Mouse (Mus musculus) embryo, embryonic 9.5 days (tissue): ENCODE results near the gene Tsen54.

Experiments used
- DNase-seq: peaks from one replicate; pipeline ENCODE4 v3.0.0-alpha.2; 2017; ENCODE audit errors: extremely low spot score

The Tsen54 gene

DNA sequence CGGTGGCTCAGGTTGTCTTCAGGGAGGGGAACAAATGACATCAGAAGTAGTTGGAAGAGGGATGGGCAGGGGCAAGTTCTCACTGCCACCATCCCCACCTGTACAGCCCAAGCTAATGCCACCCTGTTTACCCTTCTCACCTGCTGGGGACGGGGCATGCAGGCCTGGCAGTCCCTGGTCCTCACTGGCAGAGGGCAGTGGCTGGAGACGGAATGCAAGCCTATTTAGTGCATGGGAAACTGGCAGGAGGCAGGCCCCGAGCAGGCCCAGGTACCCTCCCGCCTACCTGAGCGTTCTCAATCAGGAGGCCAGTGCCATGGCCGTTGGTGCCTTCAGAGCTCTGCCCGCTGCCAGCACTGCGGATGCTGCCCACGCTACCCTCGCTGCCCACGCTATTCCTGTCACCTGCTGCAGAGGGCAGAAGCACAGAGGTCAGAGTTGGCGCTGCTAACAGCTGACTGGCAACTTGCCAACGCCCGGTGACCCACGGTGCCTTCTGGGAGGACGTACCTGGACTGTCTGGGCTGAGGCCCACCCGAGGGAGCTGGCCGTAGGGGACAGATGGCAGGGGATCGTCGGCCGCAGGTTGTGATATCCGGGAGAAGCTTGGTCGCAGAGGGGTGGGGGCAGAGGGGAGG lies 11.3 kb upstream of the Tsen54 start:
- DNase-seq = no peak

DNA sequence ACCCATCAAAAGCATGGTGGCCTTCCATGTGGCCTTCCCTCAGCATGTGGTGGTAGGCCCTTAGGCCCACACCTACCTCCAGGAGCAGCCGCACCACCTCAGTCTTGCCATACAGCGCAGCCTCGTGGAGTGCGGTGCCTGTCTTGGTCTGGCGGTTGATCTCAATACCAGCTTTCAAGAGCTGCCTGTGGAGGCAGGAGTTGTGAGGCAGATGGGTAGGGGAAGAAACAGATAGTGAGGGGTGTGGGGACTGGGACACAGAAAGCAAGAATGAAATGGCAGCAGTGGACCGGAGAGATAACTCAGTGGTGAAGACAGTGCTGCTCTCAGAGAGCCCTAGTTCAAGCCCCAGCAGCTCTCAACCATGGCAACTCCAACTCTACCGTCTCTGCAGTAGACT lies 9.5 kb upstream of the Tsen54 start:
- no peak for DNase-seq

DNA sequence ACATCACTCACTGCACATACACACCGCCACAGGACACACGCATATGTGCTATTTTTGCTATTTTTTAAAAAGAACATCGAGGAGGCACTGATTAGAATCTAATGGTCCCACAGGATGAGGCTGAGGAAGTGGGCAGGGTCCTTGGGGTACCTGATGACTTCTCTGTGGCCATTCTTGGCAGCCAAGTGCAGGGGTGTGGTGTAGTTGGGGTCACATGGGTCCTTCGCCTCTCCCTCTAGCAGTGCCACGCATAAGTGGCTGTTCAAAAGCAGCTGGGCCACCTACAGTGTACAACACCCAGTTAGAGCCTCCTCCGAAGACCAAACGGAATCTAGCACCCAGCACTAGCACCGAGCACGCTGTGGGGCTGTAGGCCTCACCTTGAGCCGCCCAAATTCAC lies 8.4 kb upstream of the Tsen54 start:
- no peak for DNase-seq

DNA sequence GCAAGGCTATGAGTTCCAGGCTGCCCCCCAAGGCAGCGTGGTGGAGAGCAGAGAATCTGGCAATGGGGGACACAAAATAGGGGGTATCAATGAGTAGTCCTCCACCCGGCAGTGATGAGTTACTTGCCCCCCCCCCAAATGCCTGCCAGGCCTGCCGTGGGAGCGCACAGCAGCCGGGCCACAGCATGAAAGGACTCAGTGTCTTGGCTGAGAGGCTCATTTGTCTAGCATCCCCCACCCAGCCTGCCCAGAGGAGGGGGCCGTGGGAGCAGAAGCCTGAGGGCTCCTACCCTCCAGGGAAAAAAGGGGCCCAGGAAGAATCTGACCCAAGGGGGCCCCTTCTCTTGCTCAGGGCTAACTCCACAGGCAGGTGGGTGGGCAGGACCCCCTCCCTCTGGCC lies 7.2 kb upstream of the Tsen54 start:
- no peak for DNase-seq

DNA sequence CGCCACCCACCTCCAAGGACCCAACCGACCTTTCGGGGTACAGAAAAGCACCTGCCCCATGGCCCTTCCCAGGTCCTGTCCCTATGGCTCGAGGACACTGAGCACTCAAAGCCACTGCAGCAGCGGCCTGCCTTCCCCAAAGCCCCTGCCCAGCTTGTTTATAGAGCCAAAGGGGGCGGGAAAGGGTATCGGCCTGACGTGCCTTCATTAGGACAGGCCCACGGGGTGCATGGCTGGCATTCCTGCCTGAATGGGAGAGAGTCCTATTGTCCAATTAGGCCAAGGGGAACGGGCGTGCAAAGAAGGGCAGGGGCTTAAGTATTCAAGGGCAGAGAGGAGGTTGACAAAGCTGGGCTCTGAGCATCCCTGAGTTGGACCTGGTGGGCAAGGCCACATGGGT lies 6.6 kb upstream of the Tsen54 start:
- no peak for DNase-seq

DNA sequence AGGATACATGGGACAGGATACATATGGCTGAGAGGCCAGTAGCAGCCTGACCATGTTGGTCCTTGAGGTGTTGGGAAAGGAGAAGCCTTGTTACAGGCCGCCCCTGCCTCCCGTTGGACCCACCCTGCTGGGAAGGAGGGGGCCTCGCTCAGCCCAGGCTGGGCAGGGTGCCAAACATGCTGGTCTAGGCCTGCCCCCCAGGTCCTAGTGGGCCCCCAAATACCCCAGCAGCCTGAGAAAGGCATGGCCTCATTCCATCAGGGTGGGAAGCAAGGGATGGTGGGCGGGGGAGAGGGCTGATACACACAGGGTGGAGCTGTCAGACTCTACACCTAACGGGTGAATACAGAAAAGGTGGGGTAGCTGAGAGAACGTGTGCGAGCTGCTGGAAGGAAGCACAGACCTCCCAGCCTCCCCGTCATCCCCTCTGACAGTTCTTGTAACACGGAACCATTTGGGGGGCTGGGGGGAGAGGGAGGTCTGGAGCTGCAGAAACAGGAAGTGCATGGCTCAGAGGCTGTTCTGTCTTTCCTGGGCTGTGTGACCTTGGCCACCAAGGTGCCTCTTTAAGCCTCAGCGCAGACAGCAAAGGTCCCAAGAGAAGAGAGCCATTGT lies 5.7 kb upstream of the Tsen54 start:
- DNase-seq = no peak

DNA sequence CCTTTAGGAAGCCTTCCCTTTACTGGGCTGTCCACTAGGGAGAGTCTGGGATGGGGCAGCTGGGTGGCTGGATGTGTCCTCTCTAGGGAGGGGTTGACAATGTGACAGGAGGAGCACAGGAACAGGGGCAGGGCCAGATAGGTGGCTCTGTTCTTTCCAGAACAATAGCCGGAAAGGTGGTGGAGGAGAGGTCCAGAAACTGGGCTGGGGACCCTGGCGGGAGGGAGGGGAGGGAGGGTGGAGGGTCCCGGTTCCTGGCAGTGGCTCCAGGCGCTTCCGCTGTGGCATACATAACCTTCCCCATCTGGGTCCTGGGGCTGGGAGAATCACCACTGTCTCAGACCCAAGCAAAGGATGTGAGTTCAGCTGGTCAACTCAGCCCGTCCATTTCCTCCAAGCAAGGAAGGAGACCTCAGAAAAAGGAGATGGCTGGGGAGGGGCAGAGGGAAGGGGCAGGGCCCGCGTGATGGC lies 5.2 kb upstream of the Tsen54 start:
- DNase-seq = no peak

DNA sequence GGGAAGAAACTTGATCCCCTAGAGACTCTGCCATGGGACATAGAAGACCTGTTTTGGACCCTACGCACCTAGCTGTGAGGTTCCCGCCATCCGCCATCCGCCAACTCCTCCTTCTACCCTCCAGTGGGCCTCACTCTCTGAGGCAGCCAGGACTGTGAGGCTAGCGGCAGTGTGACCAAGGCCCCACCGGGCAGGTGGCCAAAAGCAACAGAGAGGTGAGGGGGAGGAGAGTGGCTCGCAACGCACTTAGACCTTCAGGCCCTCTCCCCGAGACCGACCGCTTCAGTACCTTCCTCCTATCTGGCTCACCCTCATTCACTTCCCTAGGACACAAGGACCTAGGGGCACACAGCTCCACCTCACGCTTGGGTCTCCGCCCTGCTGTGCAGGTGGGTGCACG lies 4.1 kb upstream of the Tsen54 start:
- no peak for DNase-seq

DNA sequence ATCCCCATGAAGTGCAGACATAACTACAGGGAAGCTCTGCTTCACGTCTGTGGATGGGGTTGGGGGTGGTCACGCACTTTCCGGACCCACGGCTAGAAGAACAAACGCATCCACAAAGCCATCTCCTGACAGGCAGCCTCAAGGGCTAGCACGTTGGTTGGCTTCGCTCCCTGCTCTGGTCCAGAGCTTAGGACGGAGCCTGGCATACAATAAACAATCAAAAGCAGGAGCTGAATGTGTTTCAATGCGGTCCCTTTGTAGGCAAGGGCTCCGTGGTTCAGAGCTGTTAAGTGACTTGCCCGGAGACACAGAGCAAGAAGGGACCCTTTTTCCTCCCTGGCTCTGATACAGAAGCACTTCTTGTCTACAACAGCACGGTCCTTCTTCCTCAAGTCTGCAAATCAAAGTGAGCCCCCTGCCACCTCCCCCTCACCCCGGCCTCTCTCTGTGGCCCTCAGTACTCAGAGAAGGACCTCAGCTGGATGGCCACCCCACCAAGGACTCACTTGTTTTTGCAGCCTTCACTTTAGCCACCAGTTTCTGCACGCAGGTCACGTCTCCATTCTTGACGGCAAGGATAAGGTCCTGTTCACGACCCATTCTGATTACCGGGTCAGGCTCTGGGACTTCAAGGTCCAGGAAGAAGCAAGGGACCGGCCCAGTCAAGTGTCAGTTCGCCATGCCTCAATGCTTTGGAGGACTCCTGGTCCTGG lies 3.0 kb upstream of the Tsen54 start:
- no peak for DNase-seq

DNA sequence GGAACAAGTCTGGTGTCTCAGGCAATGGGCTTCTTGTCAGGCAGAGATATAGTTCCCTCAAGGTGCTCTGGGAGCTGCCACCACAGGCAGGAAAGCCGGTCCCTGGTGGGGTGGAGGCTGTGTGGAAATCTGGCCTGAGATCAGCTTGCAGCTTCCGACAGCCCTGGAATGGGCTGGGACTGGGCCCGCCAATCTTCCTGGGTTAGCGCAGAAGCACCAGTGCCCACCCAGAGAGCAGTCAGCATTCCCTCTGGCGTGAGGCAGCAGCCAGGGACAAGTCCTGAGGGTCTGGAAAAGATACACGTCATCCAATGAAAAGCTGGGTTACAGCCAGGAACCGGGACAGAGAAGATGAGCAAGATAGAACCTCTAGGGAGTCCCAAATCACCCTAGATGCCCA lies 2.4 kb upstream of the Tsen54 start:
- DNase-seq = no peak

DNA sequence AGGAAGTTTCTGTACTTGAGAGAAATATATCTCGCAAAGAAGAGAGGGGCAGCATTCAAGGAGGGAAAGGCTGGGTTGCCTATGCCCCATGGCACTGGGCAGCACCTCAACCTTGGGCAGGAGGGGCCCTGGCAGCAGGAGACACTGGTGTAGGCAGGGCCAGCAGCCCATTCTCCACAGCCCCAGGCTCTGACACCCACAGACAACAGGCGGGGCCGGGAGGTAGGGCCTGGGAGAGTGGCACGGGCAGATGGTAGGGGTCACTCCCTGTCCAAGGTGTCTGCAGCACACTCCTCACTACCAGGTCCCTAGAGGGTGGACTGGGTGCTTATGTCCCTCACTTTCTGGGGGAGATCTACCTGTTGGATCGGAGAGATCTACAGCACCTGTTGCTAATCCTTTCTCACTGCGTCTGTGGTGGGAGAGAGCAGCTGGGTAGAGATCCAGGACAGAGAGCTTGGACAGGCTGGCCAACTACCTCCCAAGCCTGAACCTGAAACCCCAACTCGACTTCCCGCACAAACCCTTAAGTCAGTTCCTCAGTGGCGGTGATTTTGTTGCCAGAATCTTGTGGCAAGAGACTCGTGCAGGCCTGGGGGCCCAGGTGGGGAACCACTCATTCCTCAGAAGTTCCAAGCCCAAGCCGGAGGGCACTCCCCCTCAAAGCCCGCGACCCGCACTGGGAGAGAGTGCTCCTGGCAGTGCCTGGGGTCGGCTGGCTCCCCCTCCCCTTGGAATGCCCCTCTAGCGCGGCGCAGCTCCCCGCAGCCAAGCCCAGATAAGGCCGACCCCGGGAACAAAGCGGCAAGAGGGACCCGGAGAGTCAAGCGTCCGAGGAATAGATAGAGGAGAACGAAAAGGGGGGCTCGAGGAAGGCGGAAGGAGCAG lies 1.7 kb upstream of the Tsen54 start:
- no peak for DNase-seq

DNA sequence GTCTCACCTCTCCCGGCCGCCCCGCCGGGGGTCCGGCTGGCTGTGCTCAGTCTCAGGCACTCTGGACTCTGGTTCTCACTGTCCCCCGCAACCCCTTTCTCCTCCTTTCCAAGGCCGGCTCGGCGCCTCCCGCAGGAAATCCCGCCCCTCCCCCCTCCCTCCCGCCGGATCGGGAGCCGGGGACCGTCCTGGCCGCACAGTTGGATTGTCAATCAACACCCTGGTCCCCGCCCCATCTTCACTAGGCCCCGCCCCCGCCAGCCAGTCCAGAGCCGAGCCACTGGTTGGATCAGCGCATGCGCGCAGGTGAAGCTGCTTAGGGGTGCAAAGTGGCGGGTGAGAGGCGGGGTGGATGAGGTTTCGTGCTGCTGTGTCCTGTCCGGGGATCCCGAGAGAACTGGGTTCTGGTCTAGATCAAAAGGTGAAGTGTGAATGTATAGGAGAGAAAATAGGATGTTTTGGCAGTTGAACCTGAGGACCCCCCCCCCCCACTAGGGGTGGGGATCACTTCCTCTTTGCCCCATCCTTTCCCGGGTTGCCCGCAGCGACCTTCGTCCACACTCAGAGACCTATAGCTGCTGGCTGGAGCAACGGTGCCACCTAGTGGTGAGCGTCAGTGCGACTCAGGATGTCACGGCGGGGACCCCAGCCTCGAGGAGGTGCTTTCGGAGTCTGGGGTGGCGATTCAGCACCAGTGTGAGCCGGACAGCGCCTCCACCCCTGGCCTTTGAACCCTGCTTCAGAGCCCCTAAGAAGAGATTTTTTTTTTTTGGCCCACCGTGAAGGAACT lies 822 bp upstream of the Tsen54 start, which contains the start of gene Caskin2:
Gene Caskin2, minus strand, starts transcription at position 133 of the 790 bp plus-strand sequence.
- peak; percentile 100 for DNase-seq

DNA sequence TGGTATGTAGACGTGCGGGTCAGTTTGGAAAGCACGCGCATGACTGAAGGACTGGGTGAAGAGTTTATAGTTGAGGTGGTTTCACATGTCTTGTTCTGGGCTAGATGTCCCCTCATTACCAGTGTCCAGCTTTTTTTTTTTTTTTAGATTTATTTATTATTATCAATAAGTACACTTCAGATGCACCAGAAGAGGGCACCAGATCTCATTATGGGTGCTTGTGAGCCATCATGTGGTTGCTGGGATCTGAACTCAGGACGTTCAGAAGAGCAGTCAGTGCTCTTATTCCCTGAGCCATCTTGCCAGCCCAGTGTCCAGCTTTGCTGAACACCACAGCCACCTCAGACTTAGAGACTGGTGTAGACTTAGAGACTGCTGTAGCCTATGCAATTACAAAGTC lies 2.8 kb downstream of the Tsen54 start:
- DNase-seq = no peak

DNA sequence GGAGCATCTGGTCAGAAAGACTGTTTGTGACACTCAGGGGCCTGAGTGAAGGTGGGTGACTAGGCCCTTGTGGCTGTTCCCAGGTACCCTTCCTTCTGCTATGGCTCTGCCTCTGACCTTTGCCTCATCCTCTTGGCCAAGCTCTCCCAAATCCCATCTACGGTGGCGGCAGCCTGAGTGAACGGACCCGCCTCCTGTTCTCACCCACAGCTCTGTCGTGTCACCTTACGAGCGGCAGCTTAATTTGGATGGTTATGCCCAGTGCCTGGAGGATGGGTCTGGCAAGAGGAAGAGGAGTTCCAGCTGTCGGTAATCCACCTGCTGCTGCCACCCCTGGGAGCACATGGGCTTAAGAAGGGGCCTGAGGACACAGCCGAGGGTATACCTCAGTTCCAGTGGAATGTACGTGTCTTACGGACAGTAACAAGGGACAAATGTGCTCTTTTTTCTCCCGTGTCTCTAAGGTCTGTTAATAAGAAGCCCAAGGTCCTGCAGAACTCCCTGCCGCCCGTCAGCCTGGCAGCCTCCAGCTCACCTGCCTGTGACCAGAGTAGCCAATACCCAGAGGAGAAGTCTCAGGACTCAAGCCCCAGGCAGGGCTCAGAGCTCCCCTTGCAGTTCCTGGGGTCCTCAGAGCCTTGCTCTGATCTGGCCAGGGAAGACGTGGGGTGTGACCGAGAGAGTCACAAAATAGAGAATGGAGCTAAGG lies 5.5 kb downstream of the Tsen54 start:
- DNase-seq = no peak

DNA sequence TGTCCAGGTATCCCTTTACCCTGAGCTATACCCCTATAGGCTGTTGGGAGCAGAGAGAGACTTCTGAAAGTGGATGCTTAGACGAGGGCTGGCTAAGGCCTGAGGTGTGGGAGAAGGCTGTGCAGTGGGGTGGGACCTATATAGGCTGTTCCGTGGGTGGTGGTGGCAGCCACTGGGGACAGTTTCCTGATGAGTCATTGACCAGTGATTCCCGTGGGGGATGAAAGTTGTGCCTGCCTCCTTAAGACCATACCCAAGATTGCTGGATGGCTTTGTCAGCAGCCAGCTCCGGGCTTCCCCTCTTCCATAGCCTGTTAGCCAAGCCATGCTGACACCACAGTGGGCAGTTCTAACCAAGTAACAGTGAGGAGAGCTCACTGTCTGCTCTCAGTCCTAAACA lies 6.5 kb downstream of the Tsen54 start:
- DNase-seq = no peak

DNA sequence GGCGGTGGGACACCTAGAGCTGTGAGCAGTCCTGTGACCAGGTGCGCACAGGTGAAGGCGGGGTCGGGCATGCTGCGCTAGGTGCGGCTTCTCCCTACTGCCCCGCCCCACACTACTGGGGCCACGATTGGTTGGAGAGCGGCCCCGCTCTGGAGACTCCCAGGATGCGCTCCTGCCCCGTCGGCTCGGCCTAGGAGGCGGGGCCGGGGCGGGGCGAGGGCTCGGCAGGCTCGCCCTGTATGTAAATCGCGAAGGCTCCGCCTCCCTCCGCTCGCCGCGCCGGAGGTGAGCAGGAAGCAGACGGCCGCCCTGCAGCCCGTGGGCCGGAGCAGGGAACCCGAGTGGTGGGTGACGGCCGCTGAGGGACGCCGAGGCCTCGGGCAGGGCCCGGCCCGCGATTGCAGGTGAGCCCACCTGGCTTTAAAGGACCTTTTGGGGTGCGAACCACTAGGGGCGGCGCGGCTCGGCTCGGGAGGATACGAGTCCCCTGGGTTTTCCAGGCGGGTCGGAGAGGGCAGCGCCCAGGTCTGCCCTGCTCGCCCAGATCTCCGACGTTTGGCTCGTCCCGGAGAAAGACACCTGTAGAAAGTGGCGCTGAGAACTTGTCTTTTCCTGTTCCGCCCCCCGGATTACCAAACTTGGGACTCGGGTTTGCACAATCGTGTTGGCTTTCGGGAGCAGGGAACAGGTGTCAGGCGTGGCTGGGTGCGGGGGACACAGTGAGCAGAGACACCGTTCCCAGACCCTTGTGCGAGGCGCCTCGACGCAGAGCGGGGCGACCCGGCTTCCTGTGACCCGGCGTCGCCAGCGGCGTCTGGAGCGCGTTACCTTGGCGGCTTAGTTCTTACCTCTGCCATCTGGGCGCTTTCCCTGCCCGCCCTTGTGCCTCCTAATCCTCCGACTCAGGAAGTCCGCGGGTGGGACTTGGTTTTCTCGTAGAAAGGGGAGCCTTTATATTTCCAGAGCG lies 9.5 kb downstream of the Tsen54 start, which contains the start of gene Llgl2:
Gene Llgl2, plus strand, starts transcription at position 276 of the 967 bp plus-strand sequence.
- DNase-seq = peak; percentile 87

DNA sequence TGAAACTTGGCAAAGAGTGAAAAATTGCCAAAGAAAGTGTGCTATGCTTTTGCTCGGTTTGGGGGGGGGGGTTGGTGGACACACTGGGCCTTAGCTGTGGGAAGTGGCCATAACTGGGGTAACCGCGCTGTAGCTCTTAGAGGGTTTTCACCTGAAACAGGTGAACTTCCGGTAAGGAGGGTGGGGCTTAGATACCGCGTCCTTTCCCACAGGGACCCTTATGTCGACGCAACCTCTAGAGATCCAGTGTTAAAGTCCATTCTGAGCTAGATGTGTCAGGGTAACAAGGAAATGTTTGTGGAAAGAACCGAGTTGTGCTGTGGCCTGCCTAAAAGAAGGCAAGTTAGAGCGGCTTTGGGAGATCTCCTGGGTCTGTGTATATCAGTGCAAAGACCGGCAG lies 10.3 kb downstream of the Tsen54 start:
- DNase-seq = no peak

DNA sequence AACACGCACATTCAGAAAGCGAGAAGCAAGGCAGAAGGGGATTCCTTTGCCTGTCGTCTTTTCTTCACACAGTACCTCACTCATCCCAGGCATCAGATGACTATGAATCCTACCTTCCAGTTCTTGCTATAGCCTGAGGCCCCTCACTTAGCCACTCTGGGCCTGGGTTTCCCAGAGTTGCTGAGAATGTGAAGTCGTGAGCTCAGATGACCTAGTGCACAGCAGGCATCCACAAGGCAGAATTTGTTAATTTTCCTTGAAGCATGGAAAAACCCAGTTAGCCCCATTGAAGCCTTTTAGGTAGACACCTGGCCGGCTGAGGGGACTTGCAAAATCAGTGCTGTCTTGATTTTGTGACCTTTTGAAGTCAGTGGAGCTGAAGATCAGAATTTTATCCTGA lies 12.0 kb downstream of the Tsen54 start:
- no peak for DNase-seq

DNA sequence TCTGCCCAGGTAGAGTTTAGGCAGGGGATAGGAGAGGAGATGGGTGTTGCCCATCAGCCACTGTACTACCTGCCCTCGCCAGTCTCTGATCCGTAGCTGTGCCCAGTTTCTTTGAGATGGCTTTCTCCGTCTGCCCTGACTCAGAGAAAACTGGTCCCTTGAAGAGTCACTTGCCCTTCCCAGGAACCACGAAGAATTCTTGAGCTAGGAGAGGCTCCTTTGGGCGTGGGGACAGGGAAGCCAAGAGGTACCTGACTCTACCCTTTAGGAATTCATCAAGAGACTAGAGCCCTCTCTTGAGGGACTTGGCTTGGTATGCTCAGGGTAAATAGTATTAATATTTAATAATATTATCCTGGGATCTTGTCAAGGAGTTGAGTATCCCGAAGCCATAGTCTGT lies 13.1 kb downstream of the Tsen54 start:
- DNase-seq = no peak
